25 mouse cellular contexts compared by ENCODE assay signal in genomic region chr16:55738741-55739140, GRCm38 (mm10).
DNase-seq lines count a peak whose midpoint lies in the region; ATAC-seq and TF ChIP-seq lines count a peak whose summit lies in the region.
"Had no signal": no experiment of that assay in that cellular context is flagged by ENCODE, and none has a peak within 500 bp of the region (broad histone marks: within the 10 kb centered on the region; RNA-seq: fewer than 3 reads in every experiment).

No protein-coding gene starts in this region.

- peak; percentile 51 for DNase-seq in kidney, adult 2 months
- peak; percentile 20 for DNase-seq in kidney, postnatal 0 days (ENCODE audit: low spot score)
- DNase-seq in kidney, postnatal 14 days = no peak
- DNase-seq in midbrain, embryonic 11.5 days (ENCODE audit: low spot score, missing footprints) = peak; percentile 49
- DNase-seq: adrenal gland, adult 2 months; adrenal gland, postnatal 14 days; cerebellum, adult 11 months; cerebellum, adult 2 months; cerebellum, adult 9-11 months; cerebellum, postnatal 25 days; forebrain, postnatal 0 days; gastrocnemius, adult 2 months; gastrocnemius, postnatal 14 days; heart, adult 18-20 months; heart, postnatal 14 days; heart, postnatal 4 days had no signal

- H3K27me3 ChIP-seq in kidney, adult 2 months (replicated peaks; ENCODE audit: control insufficient read depth, insufficient read depth, low read length) = no peaks in the 10 kb centered on the region
- H3K27me3 ChIP-seq in kidney, embryonic 14.5 days (ENCODE audit: control insufficient read depth, insufficient read depth, low read length) = no peaks in the 10 kb centered on the region
- H3K27me3 ChIP-seq in kidney, postnatal 0 days (ENCODE audit: insufficient read depth, low read length) = no peaks in the 10 kb centered on the region
- no peaks in the 10 kb centered on the region for H3K27me3 ChIP-seq in midbrain, embryonic 11.5 days (ENCODE audit: control insufficient read depth, insufficient read depth, low read length)
- H3K27me3 ChIP-seq in midbrain, embryonic 13.5 days = no peaks in the 10 kb centered on the region
- H3K27me3 ChIP-seq: embryonic facial prominence, embryonic 12.5 days; embryonic facial prominence, embryonic 15.5 days; heart, embryonic 13.5 days had no signal

- H3K27ac ChIP-seq in kidney, adult 2 months (ENCODE audit: insufficient read depth, low read depth, low read length) = no peak overlapping the region
- no peak overlapping the region for H3K27ac ChIP-seq in kidney, embryonic 14.5 days (ENCODE audit: low read depth, low read length)
- H3K27ac ChIP-seq in kidney, postnatal 0 days = no peak overlapping the region
- H3K27ac ChIP-seq in midbrain, embryonic 11.5 days (ENCODE audit: low read depth, low read length) = no peak overlapping the region
- H3K27ac ChIP-seq in midbrain, embryonic 13.5 days = no peak overlapping the region
- H3K27ac ChIP-seq: embryonic facial prominence, embryonic 12.5 days; embryonic facial prominence, embryonic 15.5 days; gastrocnemius, adult 2 months; heart, embryonic 10.5 days; heart, embryonic 13.5 days; hindbrain, embryonic 14.5 days had no signal

- TF ChIP-seq CTCF in kidney, adult 2 months (conservative IDR thresholded peaks at IDR 0.05; ENCODE audit: insufficient read depth, insufficient read length, low read depth, low read length) = no peak
- TF ChIP-seq CTCF in kidney, postnatal 0 days (IDR thresholded peaks at IDR 0.05; ENCODE audit: low read depth) = no peak

- no peak overlapping the region for H3K4me3 ChIP-seq in kidney, adult 2 months (ENCODE audit: insufficient read depth, low read depth, low read length)
- H3K4me3 ChIP-seq in kidney, embryonic 14.5 days (ENCODE audit: low read length) = no peak overlapping the region
- H3K4me3 ChIP-seq in kidney, postnatal 0 days (replicated peaks; ENCODE audit: low read depth, low read length) = no peak overlapping the region
- no peak overlapping the region for H3K4me3 ChIP-seq in midbrain, embryonic 11.5 days (ENCODE audit: low read depth, low read length)
- no peak overlapping the region for H3K4me3 ChIP-seq in midbrain, embryonic 13.5 days (replicated peaks)
- H3K4me3 ChIP-seq: embryonic facial prominence, embryonic 12.5 days; embryonic facial prominence, embryonic 15.5 days; gastrocnemius, adult 2 months; heart, embryonic 10.5 days; heart, embryonic 13.5 days had no signal

- H3K9ac ChIP-seq in kidney, embryonic 14.5 days (ENCODE audit: low read depth, low read length) = no peak overlapping the region
- no peak overlapping the region for H3K9ac ChIP-seq in kidney, postnatal 0 days (ENCODE audit: low read depth, low read length)
- no peak overlapping the region for H3K9ac ChIP-seq in midbrain, embryonic 11.5 days (ENCODE audit: low read length)
- H3K9ac ChIP-seq in midbrain, embryonic 13.5 days (replicated peaks) = no peak overlapping the region
- H3K9ac ChIP-seq: embryonic facial prominence, embryonic 12.5 days; embryonic facial prominence, embryonic 15.5 days; forebrain, postnatal 0 days; heart, embryonic 13.5 days; hindbrain, embryonic 14.5 days had no signal

- no peaks in the 10 kb centered on the region for H3K36me3 ChIP-seq in kidney, adult 2 months (ENCODE audit: control insufficient read depth, insufficient read depth, low read length)
- no peaks in the 10 kb centered on the region for H3K36me3 ChIP-seq in kidney, embryonic 14.5 days (ENCODE audit: control insufficient read depth, insufficient read depth, low read length)
- H3K36me3 ChIP-seq in kidney, postnatal 0 days (ENCODE audit: insufficient read depth, low read length) = no peaks in the 10 kb centered on the region
- no peaks in the 10 kb centered on the region for H3K36me3 ChIP-seq in midbrain, embryonic 11.5 days (ENCODE audit: control insufficient read depth, insufficient read depth, low read length)
- H3K36me3 ChIP-seq in midbrain, embryonic 13.5 days = no peaks in the 10 kb centered on the region
- H3K36me3 ChIP-seq: embryonic facial prominence, embryonic 12.5 days; embryonic facial prominence, embryonic 15.5 days; heart, embryonic 10.5 days; heart, embryonic 13.5 days had no signal

- no peak overlapping the region for H3K4me2 ChIP-seq in kidney, embryonic 14.5 days (replicated peaks; ENCODE audit: low read depth, low read length)
- H3K4me2 ChIP-seq in kidney, postnatal 0 days (ENCODE audit: low read length) = no peak overlapping the region
- H3K4me2 ChIP-seq in midbrain, embryonic 11.5 days = no peak overlapping the region
- no peak overlapping the region for H3K4me2 ChIP-seq in midbrain, embryonic 13.5 days (replicated peaks)
- H3K4me2 ChIP-seq: embryonic facial prominence, embryonic 12.5 days; embryonic facial prominence, embryonic 15.5 days; heart, embryonic 13.5 days; hindbrain, embryonic 14.5 days had no signal

- H3K4me1 ChIP-seq in kidney, adult 2 months (ENCODE audit: control insufficient read depth, insufficient read depth, low read length) = 0 out of 2 replicates have a peak, but pooled peaks cover 3% of the 10 kb centered on the region
- H3K4me1 ChIP-seq in kidney, embryonic 14.5 days (ENCODE audit: control insufficient read depth, insufficient read depth, low read length) = no peaks in the 10 kb centered on the region
- no peaks in the 10 kb centered on the region for H3K4me1 ChIP-seq in kidney, postnatal 0 days (replicated peaks; ENCODE audit: insufficient read depth, low read length)
- H3K4me1 ChIP-seq in midbrain, embryonic 11.5 days (ENCODE audit: control insufficient read depth, insufficient read depth, low read length) = no peaks in the 10 kb centered on the region
- H3K4me1 ChIP-seq in midbrain, embryonic 13.5 days (replicated peaks) = no peaks in the 10 kb centered on the region
- H3K4me1 ChIP-seq: embryonic facial prominence, embryonic 12.5 days; embryonic facial prominence, embryonic 15.5 days; heart, embryonic 10.5 days had no signal

- WGBS in kidney, adult 2 months = 35% methylated on average over 4 of the region's 4 CpGs
- 87% methylated on average over 4 of the region's 4 CpGs for WGBS in kidney, embryonic 14.5 days
- 70% methylated on average over 4 of the region's 4 CpGs for WGBS in kidney, postnatal 0 days
- WGBS in midbrain, embryonic 11.5 days = 94% methylated on average over 4 of the region's 4 CpGs
- 92% methylated on average over 4 of the region's 4 CpGs for WGBS in midbrain, embryonic 13.5 days

- no peak for ATAC-seq in kidney, embryonic 14.5 days (ENCODE audit: low FRiP score, low TSS enrichment)
- peak; percentile 29; the same call in 1 of the 2 replicates for ATAC-seq in kidney, postnatal 0 days (replicated peaks; ENCODE audit: low FRiP score, low read depth)
- ATAC-seq in midbrain, embryonic 11.5 days (ENCODE audit: low FRiP score) = no peak
- ATAC-seq in midbrain, embryonic 13.5 days = no peak
- ATAC-seq: CD4-positive, CD25-positive, alpha-beta regulatory T cell, adult 4 months; forebrain, embryonic 14.5 days; forebrain, postnatal 0 days had no signal

- no peaks in the 10 kb centered on the region for H3K9me3 ChIP-seq in kidney, embryonic 14.5 days (ENCODE audit: control insufficient read depth, low read length)
- H3K9me3 ChIP-seq in kidney, postnatal 0 days (replicated peaks; ENCODE audit: low read length) = no peaks in the 10 kb centered on the region
- H3K9me3 ChIP-seq in midbrain, embryonic 11.5 days (ENCODE audit: control insufficient read depth, low read length) = no peaks in the 10 kb centered on the region
- H3K9me3 ChIP-seq in midbrain, embryonic 13.5 days = no peaks in the 10 kb centered on the region
- H3K9me3 ChIP-seq: embryonic facial prominence, embryonic 12.5 days; embryonic facial prominence, embryonic 15.5 days; heart, embryonic 10.5 days; heart, embryonic 13.5 days had no signal

- no peak for TF ChIP-seq POLR2A in kidney, adult 2 months (IDR thresholded peaks at IDR 0.05; ENCODE audit: low read depth, low read length)
